Mouse (Mus musculus) lung, postnatal 36 days (tissue): Measurements from ENCODE around the gene Nox1.
"Not testable (repeated sequence)": the region's sequence is repeated elsewhere in the genome, so short reads cannot be mapped to it uniquely, and the experiment has no call there.

ENCODE experiments used
- DNase-seq: peaks from one replicate; pipeline ENCODE4 v3.0.0; 2022; ENCODE audit warnings: mixed read lengths

Gene Nox1

GRCm38 (mm10) chrX:134221856-134222255, at the start of gene Nox1:
Nox1 (minus strand) TSS chrX:134221956.
- DNase-seq: no peak

- DNase-seq: no peak
Measured at GRCm38 (mm10) chrX:134262129-134262528, 40.4 kb upstream of the Nox1 start.

GRCm38 (mm10) chrX:134261191-134261590, 39.4 kb upstream of the Nox1 start:
- DNase-seq: no peak

GRCm38 (mm10) chrX:134248202-134248601, 26.4 kb upstream of the Nox1 start:
- no peak for DNase-seq

GRCm38 (mm10) chrX:134245946-134246345, 24.2 kb upstream of the Nox1 start:
- no peak for DNase-seq

- no peak for DNase-seq
Measured at GRCm38 (mm10) chrX:134238266-134238665, 16.5 kb upstream of the Nox1 start.

GRCm38 (mm10) chrX:134233048-134233447, 11.3 kb upstream of the Nox1 start:
- DNase-seq: no peak

GRCm38 (mm10) chrX:134220618-134221017, 1.1 kb downstream of the Nox1 start:
- DNase-seq: no peak

- no peak for DNase-seq
Measured at GRCm38 (mm10) chrX:134218161-134218560, 3.6 kb downstream of the Nox1 start.

- no peak for DNase-seq
Measured at GRCm38 (mm10) chrX:134211151-134211642, 10.6 kb downstream of the Nox1 start.

- DNase-seq: no peak
Measured at GRCm38 (mm10) chrX:134208491-134208890, 13.3 kb downstream of the Nox1 start.

- DNase-seq: not testable (repeated sequence)
Measured at GRCm38 (mm10) chrX:134187201-134187600, 34.6 kb downstream of the Nox1 start, which contains the start of gene Arl13a. Arl13a (plus strand) TSS chrX:134187501.

GRCm38 (mm10) chrX:134174699-134175098, 47.1 kb downstream of the Nox1 start:
- no peak for DNase-seq

- DNase-seq: no peak
Measured at GRCm38 (mm10) chrX:134170584-134170983, 51.2 kb downstream of the Nox1 start.

GRCm38 (mm10) chrX:134163484-134163883, 58.3 kb downstream of the Nox1 start:
- peak; percentile 16 for DNase-seq

- no peak for DNase-seq
Measured at GRCm38 (mm10) chrX:134162826-134163225, 58.9 kb downstream of the Nox1 start.

- DNase-seq: no peak
Measured at GRCm38 (mm10) chrX:134162043-134162720, 59.6 kb downstream of the Nox1 start, which contains the start of gene Xkrx. Xkrx (minus strand) TSS chrX:134162076.

- no peak for DNase-seq
Measured at GRCm38 (mm10) chrX:134160442-134160841, 61.3 kb downstream of the Nox1 start.

- DNase-seq: no peak
Measured at GRCm38 (mm10) chrX:134158151-134158550, 63.6 kb downstream of the Nox1 start.

GRCm38 (mm10) chrX:134141986-134142385, 79.8 kb downstream of the Nox1 start:
- DNase-seq: no peak

GRCm38 (mm10) chrX:134141551-134141950, 80.2 kb downstream of the Nox1 start:
- DNase-seq: no peak

GRCm38 (mm10) chrX:134140024-134140423, 81.7 kb downstream of the Nox1 start:
- no peak for DNase-seq

- no peak for DNase-seq
Measured at GRCm38 (mm10) chrX:134133821-134134220, 87.9 kb downstream of the Nox1 start.

- peak; percentile 13 for DNase-seq
Measured at GRCm38 (mm10) chrX:134132295-134132694, 89.5 kb downstream of the Nox1 start.

- no peak for DNase-seq
Measured at GRCm38 (mm10) chrX:134128549-134128948, 93.2 kb downstream of the Nox1 start.
